In the genomic region with DNA sequence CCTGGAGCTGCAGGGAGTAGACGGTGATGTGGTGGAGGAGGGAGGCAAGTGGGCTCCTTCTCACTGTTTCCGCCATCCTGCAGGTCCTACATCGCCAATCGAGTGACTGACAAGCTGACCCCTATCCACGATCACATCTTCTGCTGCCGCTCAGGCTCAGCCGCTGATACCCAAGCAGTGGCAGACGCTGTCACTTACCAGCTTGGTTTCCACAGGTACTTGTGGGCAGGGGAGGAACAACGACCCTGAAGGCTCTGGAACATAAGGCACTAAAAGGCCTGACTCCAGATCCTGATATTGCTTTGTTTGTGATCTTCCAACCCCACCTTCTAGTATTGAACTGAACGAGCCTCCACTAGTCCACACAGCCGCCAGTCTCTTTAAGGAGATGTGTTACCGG, we compare ENCODE assay signal across 9 mouse cellular contexts. TPM values are rescaled to one million over a fixed set of nuclear protein-coding genes. Genes with fewer than 3 reads are reported as not detected.
DNase-seq lines count a peak whose midpoint lies in the region; ATAC-seq and TF ChIP-seq lines count a peak whose summit lies in the region.
"Had no signal": no experiment of that assay in that cellular context is flagged by ENCODE, and none has a peak within 500 bp of the region (broad histone marks: within the 10 kb centered on the region; RNA-seq: fewer than 3 reads in every experiment).

No protein-coding gene starts in this region.

- no peak for DNase-seq in lung, embryonic 14.5 days
- no peak for DNase-seq in lung, postnatal 10 days
- no peak for DNase-seq in forebrain, embryonic 11.5 days (ENCODE audit: low spot score)
- no peak for DNase-seq in right cerebral cortex, postnatal 10 days (ENCODE audit: low spot score in 2 of 2)
- DNase-seq in adrenal gland, postnatal 36 days = no peak
- DNase-seq: lung, adult 2 months had no signal

- H3K4me1 ChIP-seq in lung, embryonic 14.5 days (ENCODE audit: insufficient read depth) = peaks cover 4% of the 10 kb centered on the region; the same call in 1 of the 2 replicates
- H3K4me1 ChIP-seq in forebrain, embryonic 11.5 days (replicated peaks; ENCODE audit: control insufficient read depth, insufficient read depth, low read length) = peaks cover 7% of the 10 kb centered on the region; the same call in 1 of the 2 replicates
- H3K4me1 ChIP-seq in limb, embryonic 12.5 days (replicated peaks) = peaks cover 8% of the 10 kb centered on the region
- H3K4me1 ChIP-seq in stomach, embryonic 14.5 days (ENCODE audit: control insufficient read depth, insufficient read depth, low read length) = peaks cover 6% of the 10 kb centered on the region; the same call in 1 of the 2 replicates

- H3K4me3 ChIP-seq in lung, embryonic 14.5 days (ENCODE audit: low read depth, low read length) = peak overlapping the region; percentile 75
- peak overlapping the region; percentile 77 for H3K4me3 ChIP-seq in forebrain, embryonic 11.5 days (ENCODE audit: low read depth, low read length)
- H3K4me3 ChIP-seq in limb, embryonic 12.5 days (replicated peaks) = peak overlapping the region; percentile 71
- peak overlapping the region; percentile 69 for H3K4me3 ChIP-seq in stomach, embryonic 14.5 days (ENCODE audit: low read depth, low read length)

- TF ChIP-seq CTCF in lung, embryonic 14.5 days (IDR thresholded peaks at IDR 0.05; ENCODE audit: low read depth) = no peak

- peak overlapping the region; percentile 86 for H3K4me2 ChIP-seq in lung, embryonic 14.5 days
- H3K4me2 ChIP-seq in forebrain, embryonic 11.5 days (ENCODE audit: low read depth, low read length, severe bottlenecking) = peak overlapping the region; percentile 80
- H3K4me2 ChIP-seq in limb, embryonic 12.5 days = peak overlapping the region; percentile 76
- H3K4me2 ChIP-seq in stomach, embryonic 14.5 days (replicated peaks; ENCODE audit: low read depth, low read length) = peak overlapping the region; percentile 79

- WGBS in lung, embryonic 14.5 days = 84% methylated on average over 12 of the region's 12 CpGs
- WGBS in forebrain, embryonic 11.5 days = 91% methylated on average over 12 of the region's 12 CpGs
- 90% methylated on average over 12 of the region's 12 CpGs for WGBS in limb, embryonic 12.5 days
- WGBS in stomach, embryonic 14.5 days = 88% methylated on average over 12 of the region's 12 CpGs

- H3K36me3 ChIP-seq in lung, embryonic 14.5 days (ENCODE audit: insufficient read depth) = peaks cover 32% of the 10 kb centered on the region
- H3K36me3 ChIP-seq in forebrain, embryonic 11.5 days (ENCODE audit: control insufficient read depth, insufficient read depth, low read length) = peaks cover 10% of the 10 kb centered on the region; the same call in 1 of the 2 replicates
- peaks cover 32% of the 10 kb centered on the region for H3K36me3 ChIP-seq in limb, embryonic 12.5 days
- peaks cover 21% of the 10 kb centered on the region for H3K36me3 ChIP-seq in stomach, embryonic 14.5 days (ENCODE audit: control insufficient read depth, insufficient read depth, low read length)

- no peaks in the 10 kb centered on the region for H3K9me3 ChIP-seq in lung, embryonic 14.5 days (ENCODE audit: low read depth, low read length)
- no peaks in the 10 kb centered on the region for H3K9me3 ChIP-seq in forebrain, embryonic 11.5 days (ENCODE audit: control insufficient read depth, low read length)
- no peaks in the 10 kb centered on the region for H3K9me3 ChIP-seq in limb, embryonic 12.5 days
- no peaks in the 10 kb centered on the region for H3K9me3 ChIP-seq in stomach, embryonic 14.5 days (ENCODE audit: control insufficient read depth, low read depth, low read length)

- H3K27me3 ChIP-seq in lung, embryonic 14.5 days (ENCODE audit: insufficient read depth, low read length) = no peaks in the 10 kb centered on the region
- H3K27me3 ChIP-seq in forebrain, embryonic 11.5 days (ENCODE audit: control insufficient read depth, insufficient read depth, low read length) = no peaks in the 10 kb centered on the region
- no peaks in the 10 kb centered on the region for H3K27me3 ChIP-seq in limb, embryonic 12.5 days
- H3K27me3 ChIP-seq in stomach, embryonic 14.5 days (ENCODE audit: control insufficient read depth, insufficient read depth, low read length) = no peaks in the 10 kb centered on the region

- H3K27ac ChIP-seq in lung, embryonic 14.5 days (ENCODE audit: low read depth) = no peak overlapping the region
- H3K27ac ChIP-seq in forebrain, embryonic 11.5 days (ENCODE audit: low read depth, low read length) = no peak overlapping the region
- no peak overlapping the region for H3K27ac ChIP-seq in limb, embryonic 12.5 days
- no peak overlapping the region for H3K27ac ChIP-seq in stomach, embryonic 14.5 days (ENCODE audit: low read length)

- peak overlapping the region; percentile 73 for H3K9ac ChIP-seq in lung, embryonic 14.5 days
- H3K9ac ChIP-seq in forebrain, embryonic 11.5 days (ENCODE audit: low read length) = peak overlapping the region; percentile 74
- peak overlapping the region; percentile 72 for H3K9ac ChIP-seq in limb, embryonic 12.5 days (replicated peaks)
- H3K9ac ChIP-seq in stomach, embryonic 14.5 days (replicated peaks; ENCODE audit: low read depth, low read length) = peak overlapping the region; percentile 63; the same call in 1 of the 2 replicates

- ATAC-seq in lung, embryonic 14.5 days (ENCODE audit: insufficient read depth) = no peak
- no peak for ATAC-seq in forebrain, embryonic 11.5 days (replicated peaks; ENCODE audit: low FRiP score)
- ATAC-seq in limb, embryonic 12.5 days (ENCODE audit: insufficient number of reproducible peaks, insufficient read depth, low FRiP score, low TSS enrichment, low read depth) = no peak
- no peak for ATAC-seq in stomach, embryonic 14.5 days (ENCODE audit: insufficient number of reproducible peaks, insufficient read depth, low FRiP score, low read depth)
- ATAC-seq: activated CD4-positive, CD25-positive, alpha-beta regulatory T cell, adult 4 months had no signal

RNA-seq across cellular contexts. Expression of a gene that starts 1.0 kb away (rescaled TPM):
- 778 and 813 TPM in 2 replicates for polyA plus RNA-seq in lung, embryonic 14.5 days (2014; fragmentation: Nextera tagmentation; extraction: Ambion mirVana)
- 812 and 901 TPM in 2 replicates for polyA plus RNA-seq in forebrain, embryonic 11.5 days (2014; fragmentation: Nextera tagmentation; extraction: Ambion mirVana)
- polyA plus RNA-seq in limb, embryonic 12.5 days (2016; fragmentation: Nextera tagmentation; extraction: Ambion mirVana) = 857 and 867 TPM in 2 replicates
- polyA plus RNA-seq in stomach, embryonic 14.5 days (2014; fragmentation: Nextera tagmentation; extraction: Ambion mirVana) = 709 and 761 TPM in 2 replicates
- 100 to 1,000 TPM; 282 to 297 TPM for total RNA-seq in adrenal gland, postnatal 36 days (2021)

RNA-seq across cellular contexts. Expression of a gene that starts 6.5 kb away (rescaled TPM):
- not detected in 2 replicates for polyA plus RNA-seq in lung, embryonic 14.5 days (2014; fragmentation: Nextera tagmentation; extraction: Ambion mirVana)
- polyA plus RNA-seq in forebrain, embryonic 11.5 days (2014; fragmentation: Nextera tagmentation; extraction: Ambion mirVana) = not detected in 2 replicates
- not detected in 2 replicates for polyA plus RNA-seq in limb, embryonic 12.5 days (2016; fragmentation: Nextera tagmentation; extraction: Ambion mirVana)
- not detected in 2 replicates for polyA plus RNA-seq in stomach, embryonic 14.5 days (2014; fragmentation: Nextera tagmentation; extraction: Ambion mirVana)
- not detected for total RNA-seq in adrenal gland, postnatal 36 days (2021)
- polyA plus RNA-seq: activated CD4-positive, CD25-positive, alpha-beta regulatory T cell, adult 4 months; lung, adult 2 months had no signal

RNA-seq across cellular contexts. Expression of a gene that starts 7.2 kb away (rescaled TPM):
- 0.30 and 0.55 TPM in 2 replicates for polyA plus RNA-seq in lung, embryonic 14.5 days (2014; fragmentation: Nextera tagmentation; extraction: Ambion mirVana)
- polyA plus RNA-seq in forebrain, embryonic 11.5 days (2014; fragmentation: Nextera tagmentation; extraction: Ambion mirVana) = 0.35 and 0.56 TPM in 2 replicates
- polyA plus RNA-seq in limb, embryonic 12.5 days (2016; fragmentation: Nextera tagmentation; extraction: Ambion mirVana) = 0.37 and 0.68 TPM in 2 replicates
- polyA plus RNA-seq in stomach, embryonic 14.5 days (2014; fragmentation: Nextera tagmentation; extraction: Ambion mirVana) = 0.43 and 0.81 TPM in 2 replicates
- not detected for total RNA-seq in adrenal gland, postnatal 36 days (2021)
- polyA plus RNA-seq: activated CD4-positive, CD25-positive, alpha-beta regulatory T cell, adult 4 months had no signal

RNA-seq across cellular contexts. Expression of a gene that starts 11.8 kb away (rescaled TPM):
- polyA plus RNA-seq in lung, embryonic 14.5 days (2014; fragmentation: Nextera tagmentation; extraction: Ambion mirVana) = 0.38 TPM in 1 of 2 replicates, not detected in the other
- not detected in 2 replicates for polyA plus RNA-seq in forebrain, embryonic 11.5 days (2014; fragmentation: Nextera tagmentation; extraction: Ambion mirVana)
- polyA plus RNA-seq in limb, embryonic 12.5 days (2016; fragmentation: Nextera tagmentation; extraction: Ambion mirVana) = 0.66 TPM in 1 of 2 replicates, not detected in the other
- polyA plus RNA-seq in stomach, embryonic 14.5 days (2014; fragmentation: Nextera tagmentation; extraction: Ambion mirVana) = 0.39 TPM in 1 of 2 replicates, not detected in the other
- total RNA-seq in adrenal gland, postnatal 36 days (2021) = under 1 TPM in 1 of 2 experiments, not detected in 1; 0.66 TPM
- polyA plus RNA-seq: activated CD4-positive, CD25-positive, alpha-beta regulatory T cell, adult 4 months had no signal

RNA-seq across cellular contexts. Expression of a gene that starts 13.7 kb away (rescaled TPM):
- polyA plus RNA-seq in lung, embryonic 14.5 days (2014; fragmentation: Nextera tagmentation; extraction: Ambion mirVana) = 5.9 and 6.4 TPM in 2 replicates
- 3.2 and 3.8 TPM in 2 replicates for polyA plus RNA-seq in forebrain, embryonic 11.5 days (2014; fragmentation: Nextera tagmentation; extraction: Ambion mirVana)
- 4.4 and 4.5 TPM in 2 replicates for polyA plus RNA-seq in limb, embryonic 12.5 days (2016; fragmentation: Nextera tagmentation; extraction: Ambion mirVana)
- 11.6 and 13.0 TPM in 2 replicates for polyA plus RNA-seq in stomach, embryonic 14.5 days (2014; fragmentation: Nextera tagmentation; extraction: Ambion mirVana)
- total RNA-seq in adrenal gland, postnatal 36 days (2021) = 1 to 10 TPM; 8.1 to 8.6 TPM
